ENCODE assay signal across 27 mouse cellular contexts in genomic region chr2:69187990-69188389, GRCm38 (mm10). TPM values are rescaled to one million over a fixed set of nuclear protein-coding genes. Genes with fewer than 3 reads are reported as not detected.
DNase-seq lines count a peak whose midpoint lies in the region; ATAC-seq and TF ChIP-seq lines count a peak whose summit lies in the region.
"Had no signal": no experiment of that assay in that cellular context is flagged by ENCODE, and none has a peak within 500 bp of the region (broad histone marks: within the 10 kb centered on the region; RNA-seq: fewer than 3 reads in every experiment).

No protein-coding gene starts in this region.

- H3K27me3 ChIP-seq in forebrain, embryonic 10.5 days (ENCODE audit: poor library complexity, severe bottlenecking) = no peaks in the 10 kb centered on the region
- no peaks in the 10 kb centered on the region for H3K27me3 ChIP-seq in forebrain, embryonic 12.5 days
- H3K27me3 ChIP-seq in kidney, embryonic 16.5 days (ENCODE audit: insufficient read depth, low read length) = no peaks in the 10 kb centered on the region
- H3K27me3 ChIP-seq in midbrain, embryonic 10.5 days (ENCODE audit: low read depth, poor library complexity, severe bottlenecking) = no peaks in the 10 kb centered on the region
- H3K27me3 ChIP-seq in midbrain, postnatal 0 days (ENCODE audit: insufficient read depth, low read length) = no peaks in the 10 kb centered on the region
- H3K27me3 ChIP-seq in midbrain, embryonic 16.5 days (ENCODE audit: control insufficient read depth, insufficient read depth, low read depth, low read length) = no peaks in the 10 kb centered on the region
- H3K27me3 ChIP-seq: heart, embryonic 15.5 days; hindbrain, embryonic 15.5 days; intestine, embryonic 15.5 days; neural tube, embryonic 13.5 days; stomach, embryonic 15.5 days had no signal

- ATAC-seq in forebrain, embryonic 12.5 days (ENCODE audit: low FRiP score) = no peak
- ATAC-seq in kidney, embryonic 16.5 days (ENCODE audit: low FRiP score, low TSS enrichment) = 0 out of 2 replicates have a peak, but pooled peaks have one; percentile 46
- no peak for ATAC-seq in midbrain, postnatal 0 days (ENCODE audit: low FRiP score)
- ATAC-seq in midbrain, embryonic 16.5 days = peak; percentile 45; the same call in 1 of the 2 replicates
- ATAC-seq: intestine, embryonic 15.5 days had no signal

- no peaks in the 10 kb centered on the region for H3K9me3 ChIP-seq in forebrain, embryonic 10.5 days
- no peaks in the 10 kb centered on the region for H3K9me3 ChIP-seq in forebrain, embryonic 12.5 days
- no peaks in the 10 kb centered on the region for H3K9me3 ChIP-seq in kidney, embryonic 16.5 days (ENCODE audit: low read length)
- no peaks in the 10 kb centered on the region for H3K9me3 ChIP-seq in midbrain, embryonic 10.5 days (replicated peaks)
- H3K9me3 ChIP-seq in midbrain, postnatal 0 days (ENCODE audit: low read length) = no peaks in the 10 kb centered on the region
- H3K9me3 ChIP-seq in midbrain, embryonic 16.5 days (replicated peaks; ENCODE audit: control insufficient read depth, low read length, poor library complexity, severe bottlenecking) = no peaks in the 10 kb centered on the region
- H3K9me3 ChIP-seq: heart, embryonic 15.5 days; hindbrain, embryonic 15.5 days; intestine, embryonic 15.5 days; neural tube, embryonic 13.5 days; stomach, embryonic 15.5 days had no signal

- no peak for TF ChIP-seq CTCF in midbrain, postnatal 0 days (IDR thresholded peaks at IDR 0.05)

- no peak for DNase-seq in forebrain, embryonic 10.5 days (ENCODE audit: extremely low spot score, low spot score)
- DNase-seq in kidney, adult 9 months = no peak
- no peak for DNase-seq in midbrain, embryonic 10.5 days (ENCODE audit: low spot score)
- no peak for DNase-seq in midbrain, postnatal 0 days (ENCODE audit: low spot score)
- DNase-seq in layer of hippocampus, postnatal 10 days (ENCODE audit: low spot score in 2 of 2) = no peak
- DNase-seq: adrenal gland, postnatal 10 days; gastrocnemius, postnatal 25 days; heart, adult 2 months; heart, postnatal 4 days; kidney, postnatal 36 days; lung, postnatal 14 days; thymus, adult 18-20 months; thymus, postnatal 36 days had no signal

- 89% methylated on average over 2 of the region's 2 CpGs for WGBS in forebrain, embryonic 10.5 days
- WGBS in forebrain, embryonic 12.5 days = 88% methylated on average over 2 of the region's 2 CpGs
- WGBS in kidney, embryonic 16.5 days = 89% methylated on average over 2 of the region's 2 CpGs
- 82% methylated on average over 2 of the region's 2 CpGs for WGBS in midbrain, embryonic 10.5 days
- 97% methylated on average over 2 of the region's 2 CpGs for WGBS in midbrain, postnatal 0 days
- 96% methylated on average over 2 of the region's 2 CpGs for WGBS in midbrain, embryonic 16.5 days

- peaks cover 10% of the 10 kb centered on the region for H3K4me1 ChIP-seq in forebrain, embryonic 10.5 days
- peaks cover 4% of the 10 kb centered on the region; the same call in 1 of the 2 replicates for H3K4me1 ChIP-seq in forebrain, embryonic 12.5 days
- no peaks in the 10 kb centered on the region for H3K4me1 ChIP-seq in kidney, embryonic 16.5 days (ENCODE audit: insufficient read depth, low read length)
- peaks cover 10% of the 10 kb centered on the region for H3K4me1 ChIP-seq in midbrain, embryonic 10.5 days
- H3K4me1 ChIP-seq in midbrain, postnatal 0 days (ENCODE audit: insufficient read depth, low read length) = no peaks in the 10 kb centered on the region
- H3K4me1 ChIP-seq in midbrain, embryonic 16.5 days (ENCODE audit: control insufficient read depth, insufficient read depth, low read length) = no peaks in the 10 kb centered on the region
- H3K4me1 ChIP-seq: heart, embryonic 15.5 days; hindbrain, embryonic 15.5 days; intestine, embryonic 15.5 days; neural tube, embryonic 13.5 days; stomach, embryonic 15.5 days had no signal

- 0 out of 2 replicates have a peak overlapping the region, but pooled peaks have one; percentile 20 for H3K27ac ChIP-seq in forebrain, embryonic 10.5 days
- H3K27ac ChIP-seq in forebrain, embryonic 12.5 days = no peak overlapping the region
- H3K27ac ChIP-seq in kidney, embryonic 16.5 days (ENCODE audit: low read length) = no peak overlapping the region
- peak overlapping the region; percentile 42; the same call in 1 of the 2 replicates for H3K27ac ChIP-seq in midbrain, embryonic 10.5 days (replicated peaks)
- H3K27ac ChIP-seq in midbrain, postnatal 0 days (ENCODE audit: low read depth, low read length) = no peak overlapping the region
- H3K27ac ChIP-seq in midbrain, embryonic 16.5 days (ENCODE audit: low read length) = no peak overlapping the region
- H3K27ac ChIP-seq: heart, adult 2 months; heart, embryonic 15.5 days; hindbrain, embryonic 15.5 days; intestine, embryonic 15.5 days; neural tube, embryonic 13.5 days; stomach, embryonic 15.5 days had no signal

- peaks cover 27% of the 10 kb centered on the region for H3K36me3 ChIP-seq in forebrain, embryonic 10.5 days (replicated peaks)
- H3K36me3 ChIP-seq in forebrain, embryonic 12.5 days (replicated peaks) = peaks cover 7% of the 10 kb centered on the region
- peaks cover 9% of the 10 kb centered on the region for H3K36me3 ChIP-seq in kidney, embryonic 16.5 days (ENCODE audit: insufficient read depth, low read length)
- H3K36me3 ChIP-seq in midbrain, embryonic 10.5 days = peaks cover 28% of the 10 kb centered on the region
- no peaks in the 10 kb centered on the region for H3K36me3 ChIP-seq in midbrain, postnatal 0 days (ENCODE audit: insufficient read depth, low read length)
- H3K36me3 ChIP-seq in midbrain, embryonic 16.5 days (ENCODE audit: control insufficient read depth, insufficient read depth, low read length) = no peaks in the 10 kb centered on the region
- H3K36me3 ChIP-seq: neural tube, embryonic 13.5 days had no signal

- no peak overlapping the region for H3K9ac ChIP-seq in forebrain, embryonic 12.5 days
- H3K9ac ChIP-seq in kidney, embryonic 16.5 days (replicated peaks; ENCODE audit: low read length) = no peak overlapping the region
- no peak overlapping the region for H3K9ac ChIP-seq in midbrain, postnatal 0 days (replicated peaks; ENCODE audit: low read length, poor library complexity, severe bottlenecking)
- no peak overlapping the region for H3K9ac ChIP-seq in midbrain, embryonic 16.5 days (ENCODE audit: low read depth, low read length)
- H3K9ac ChIP-seq: heart, embryonic 15.5 days; hindbrain, embryonic 15.5 days; intestine, embryonic 15.5 days; neural tube, embryonic 13.5 days; stomach, embryonic 15.5 days had no signal

- H3K4me2 ChIP-seq in forebrain, embryonic 12.5 days = no peak overlapping the region
- no peak overlapping the region for H3K4me2 ChIP-seq in kidney, embryonic 16.5 days (replicated peaks; ENCODE audit: low read depth, low read length)
- no peak overlapping the region for H3K4me2 ChIP-seq in midbrain, postnatal 0 days (ENCODE audit: low read depth, low read length, poor library complexity, severe bottlenecking)
- no peak overlapping the region for H3K4me2 ChIP-seq in midbrain, embryonic 16.5 days (ENCODE audit: low read length)
- H3K4me2 ChIP-seq: heart, embryonic 15.5 days; hindbrain, embryonic 15.5 days; intestine, embryonic 15.5 days; neural tube, embryonic 13.5 days; stomach, embryonic 15.5 days had no signal

- no peak overlapping the region for H3K4me3 ChIP-seq in forebrain, embryonic 10.5 days
- no peak overlapping the region for H3K4me3 ChIP-seq in forebrain, embryonic 12.5 days (replicated peaks)
- H3K4me3 ChIP-seq in kidney, embryonic 16.5 days (ENCODE audit: low read length) = no peak overlapping the region
- no peak overlapping the region for H3K4me3 ChIP-seq in midbrain, embryonic 10.5 days
- H3K4me3 ChIP-seq in midbrain, postnatal 0 days (ENCODE audit: low read depth, low read length) = no peak overlapping the region
- H3K4me3 ChIP-seq in midbrain, embryonic 16.5 days (ENCODE audit: low read depth, low read length) = no peak overlapping the region
- H3K4me3 ChIP-seq: heart, adult 2 months; heart, embryonic 15.5 days; hindbrain, embryonic 15.5 days; intestine, embryonic 15.5 days; neural tube, embryonic 13.5 days; stomach, embryonic 15.5 days had no signal

RNA-seq across cellular contexts. Expression of gene Spc25, which starts 18.0 kb away (rescaled TPM):
- polyA plus RNA-seq in forebrain, embryonic 10.5 days (2016; fragmentation: Nextera tagmentation; extraction: Ambion mirVana) = 219 and 224 TPM in 2 replicates
- 232 and 241 TPM in 2 replicates for polyA plus RNA-seq in forebrain, embryonic 12.5 days (2016; fragmentation: Nextera tagmentation; extraction: Ambion mirVana)
- polyA plus RNA-seq in kidney, embryonic 16.5 days (2015; fragmentation: Nextera tagmentation; extraction: Ambion mirVana) = 241 and 247 TPM in 2 replicates
- 250 and 252 TPM in 2 replicates for polyA plus RNA-seq in midbrain, embryonic 10.5 days (2016; fragmentation: Nextera tagmentation; extraction: Ambion mirVana)
- 5.1 and 8.7 TPM in 2 replicates for total RNA-seq in midbrain, postnatal 0 days (2014; rRNA removed)
- polyA plus RNA-seq in midbrain, postnatal 0 days (2015; fragmentation: Nextera tagmentation; extraction: Ambion mirVana) = 11.2 and 12.9 TPM in 2 replicates
- 18.9 and 25.6 TPM in 2 replicates for polyA plus RNA-seq in midbrain, embryonic 16.5 days (2015; fragmentation: Nextera tagmentation; extraction: Ambion mirVana)
- total RNA-seq in layer of hippocampus, postnatal 10 days (2021) = 1 to 10 TPM; 4.0 to 5.0 TPM

RNA-seq across cellular contexts. Expression of gene G6pc2, which starts 22.9 kb away (rescaled TPM):
- polyA plus RNA-seq in forebrain, embryonic 10.5 days (2016; fragmentation: Nextera tagmentation; extraction: Ambion mirVana) = not detected in 2 replicates
- polyA plus RNA-seq in forebrain, embryonic 12.5 days (2016; fragmentation: Nextera tagmentation; extraction: Ambion mirVana) = not detected in 2 replicates
- 3.1 and 4.2 TPM in 2 replicates for polyA plus RNA-seq in kidney, embryonic 16.5 days (2015; fragmentation: Nextera tagmentation; extraction: Ambion mirVana)
- polyA plus RNA-seq in midbrain, embryonic 10.5 days (2016; fragmentation: Nextera tagmentation; extraction: Ambion mirVana) = not detected in 2 replicates
- total RNA-seq in midbrain, postnatal 0 days (2014; rRNA removed) = 0.24 TPM in 1 of 2 replicates, not detected in the other
- 0.17 TPM in 1 of 2 replicates, not detected in the other for polyA plus RNA-seq in midbrain, postnatal 0 days (2015; fragmentation: Nextera tagmentation; extraction: Ambion mirVana)
- not detected in 2 replicates for polyA plus RNA-seq in midbrain, embryonic 16.5 days (2015; fragmentation: Nextera tagmentation; extraction: Ambion mirVana)
- total RNA-seq in layer of hippocampus, postnatal 10 days (2021) = not detected
- total RNA-seq: adrenal gland, postnatal 10 days; gastrocnemius, postnatal 25 days; heart, adult 2 months; heart, postnatal 4 days; layer of hippocampus, adult 8-10 months; left cerebral cortex, postnatal 36 days; megakaryocyte progenitor cell, adult 5-6 weeks had no signal
- polyA plus RNA-seq: cerebellum, adult 2 months; forebrain, embryonic 11.5 days; heart, adult 2 months; heart, embryonic 15.5 days; liver, embryonic 16.5 days had no signal

RNA-seq across cellular contexts. Expression of gene Nostrin, which starts 52.4 kb away (rescaled TPM):
- 0.38 and 1.0 TPM in 2 replicates for polyA plus RNA-seq in forebrain, embryonic 10.5 days (2016; fragmentation: Nextera tagmentation; extraction: Ambion mirVana)
- 0.43 and 0.64 TPM in 2 replicates for polyA plus RNA-seq in forebrain, embryonic 12.5 days (2016; fragmentation: Nextera tagmentation; extraction: Ambion mirVana)
- 4.7 and 7.1 TPM in 2 replicates for polyA plus RNA-seq in kidney, embryonic 16.5 days (2015; fragmentation: Nextera tagmentation; extraction: Ambion mirVana)
- polyA plus RNA-seq in midbrain, embryonic 10.5 days (2016; fragmentation: Nextera tagmentation; extraction: Ambion mirVana) = 0.84 and 0.87 TPM in 2 replicates
- total RNA-seq in midbrain, postnatal 0 days (2014; rRNA removed) = 3.5 and 6.1 TPM in 2 replicates
- 2.2 and 2.3 TPM in 2 replicates for polyA plus RNA-seq in midbrain, postnatal 0 days (2015; fragmentation: Nextera tagmentation; extraction: Ambion mirVana)
- polyA plus RNA-seq in midbrain, embryonic 16.5 days (2015; fragmentation: Nextera tagmentation; extraction: Ambion mirVana) = 1.5 and 2.0 TPM in 2 replicates
- 1 to 10 TPM; 4.0 to 5.0 TPM for total RNA-seq in layer of hippocampus, postnatal 10 days (2021)

Comparison
In these comparisons a context has a peak if more than half of its experiments do, and no peak if none do; other contexts are left out.
1. H3K27ac ChIP-seq: peak in forebrain, embryonic 10.5 days (single experiment) and midbrain, embryonic 10.5 days (single experiment); none in forebrain, embryonic 12.5 days (single experiment), kidney, embryonic 16.5 days (single experiment), midbrain, postnatal 0 days (single experiment) and midbrain, embryonic 16.5 days (single experiment).
2. ATAC-seq: peak in kidney, embryonic 16.5 days (single experiment) and midbrain, embryonic 16.5 days (single experiment); none in forebrain, embryonic 12.5 days (single experiment) and midbrain, postnatal 0 days (single experiment).